ENCODE assay signal across 26 mouse cellular contexts in the genomic region with DNA sequence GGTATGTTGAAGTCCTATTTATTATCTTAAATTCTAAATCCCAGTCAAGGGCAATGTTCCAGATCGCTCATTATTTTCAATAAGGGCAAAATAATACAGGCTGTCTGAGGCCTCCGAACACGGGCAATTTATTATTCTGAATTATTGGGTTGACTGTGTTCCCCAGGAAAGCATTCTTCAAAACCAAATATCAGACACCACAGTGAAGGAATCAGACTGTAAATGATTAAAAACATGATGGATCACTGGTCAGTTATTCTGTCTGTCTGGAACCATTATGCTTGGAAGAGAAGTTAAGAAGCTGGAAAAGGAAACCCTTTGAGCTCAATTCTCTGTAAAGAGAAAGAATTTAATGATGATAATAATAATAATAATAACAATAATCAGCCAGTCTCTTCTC.
"Had no signal": no experiment of that assay in that cellular context is flagged by ENCODE, and none has a peak within 500 bp of the region (broad histone marks: within the 10 kb centered on the region; RNA-seq: fewer than 3 reads in every experiment).

No protein-coding gene starts in this region.

- H3K4me3 ChIP-seq: heart, adult 2 months; heart, embryonic 13.5 days; heart, embryonic 15.5 days; hindbrain, embryonic 12.5 days; hindbrain, embryonic 15.5 days; kidney, embryonic 15.5 days; limb, embryonic 13.5 days; limb, embryonic 15.5 days had no signal

- H3K9me3 ChIP-seq: heart, embryonic 13.5 days; heart, embryonic 15.5 days; hindbrain, embryonic 12.5 days; hindbrain, embryonic 15.5 days; kidney, embryonic 15.5 days; limb, embryonic 13.5 days; limb, embryonic 15.5 days had no signal

- H3K36me3 ChIP-seq: heart, embryonic 13.5 days; heart, embryonic 15.5 days; hindbrain, embryonic 12.5 days; hindbrain, embryonic 15.5 days; kidney, embryonic 15.5 days; limb, embryonic 13.5 days; limb, embryonic 15.5 days had no signal

- ATAC-seq: forebrain, postnatal 0 days; hindbrain, postnatal 0 days; intestine, embryonic 16.5 days had no signal

- H3K4me1 ChIP-seq: heart, embryonic 13.5 days; heart, embryonic 15.5 days; kidney, embryonic 15.5 days; limb, embryonic 15.5 days had no signal

- DNase-seq: gastrocnemius, postnatal 14 days; gastrocnemius, postnatal 36 days; heart, adult 11 months; heart, adult 2 months; heart, postnatal 14 days; heart, postnatal 36 days; kidney, adult 11 months; kidney, adult 2 months; kidney, adult 9 months; kidney, postnatal 14 days; kidney, postnatal 36 days; layer of hippocampus, adult 9-11 months; layer of hippocampus, postnatal 36 days; left cerebral cortex, postnatal 4 days had no signal

- H3K9ac ChIP-seq: forebrain, postnatal 0 days; heart, embryonic 13.5 days; heart, embryonic 15.5 days; hindbrain, embryonic 12.5 days; hindbrain, embryonic 15.5 days; kidney, embryonic 15.5 days; limb, embryonic 13.5 days; limb, embryonic 15.5 days had no signal

- H3K4me2 ChIP-seq: heart, embryonic 11.5 days; heart, embryonic 13.5 days; heart, embryonic 15.5 days; hindbrain, embryonic 12.5 days; hindbrain, embryonic 15.5 days; kidney, embryonic 15.5 days; limb, embryonic 13.5 days; limb, embryonic 15.5 days had no signal

- H3K27me3 ChIP-seq: heart, embryonic 13.5 days; heart, embryonic 15.5 days; hindbrain, embryonic 12.5 days; hindbrain, embryonic 15.5 days; kidney, embryonic 15.5 days; limb, embryonic 13.5 days; limb, embryonic 15.5 days had no signal

- H3K27ac ChIP-seq: heart, adult 2 months; heart, embryonic 13.5 days; heart, embryonic 15.5 days; hindbrain, postnatal 0 days; kidney, embryonic 15.5 days; kidney, postnatal 0 days; limb, embryonic 13.5 days; limb, embryonic 15.5 days had no signal
